Comparison of ENCODE assay signal across 8 mouse cellular contexts in the genomic region with DNA sequence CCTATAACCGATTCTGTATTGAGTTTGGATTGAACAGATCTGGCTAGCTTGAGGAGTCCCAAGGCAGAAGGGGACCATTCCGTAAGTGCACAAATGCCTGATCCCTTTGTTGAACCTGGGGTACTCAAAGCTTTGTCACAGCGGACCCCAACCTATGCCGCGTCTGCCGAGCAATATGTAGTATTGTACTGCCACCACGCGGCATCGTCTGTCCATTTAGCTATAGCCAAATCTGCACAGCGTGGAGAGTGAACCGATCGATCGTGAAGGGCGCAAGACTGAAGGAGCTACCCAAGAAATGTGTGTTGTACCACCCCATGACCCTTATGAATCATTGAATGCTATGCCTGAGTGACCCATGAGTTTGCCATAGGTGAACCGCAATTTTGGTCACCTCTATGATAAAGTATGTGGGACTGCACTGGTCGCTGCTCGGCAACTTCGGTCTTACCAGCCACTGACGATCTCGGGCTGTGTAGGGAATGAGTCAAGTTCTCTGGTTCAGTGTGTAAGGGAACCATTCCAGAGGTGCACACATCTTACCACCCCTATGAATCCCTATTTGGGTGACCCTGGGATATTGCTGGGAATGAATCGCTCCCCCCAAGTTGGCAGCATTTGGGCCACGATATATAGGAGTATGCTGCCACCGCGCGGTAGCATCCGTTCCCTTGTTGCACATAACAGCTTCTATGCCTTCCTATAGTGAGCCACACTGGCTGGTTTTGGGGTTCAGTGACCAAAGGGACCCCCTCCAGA. TPM values are rescaled to one million over a fixed set of nuclear protein-coding genes. Genes with fewer than 3 reads are reported as not detected.
A peak's percentile ranks its signal among the peaks of the same experiment; 100 is the strongest.
DNase-seq lines count a peak whose midpoint lies in the region; ATAC-seq and TF ChIP-seq lines count a peak whose summit lies in the region.

No protein-coding gene starts in this region.

- H3K4me3 ChIP-seq in cortical plate, adult 2 months (ENCODE audit: insufficient read depth, low read length) = peak overlapping the region; percentile 26
- peak overlapping the region; percentile 44 for H3K4me3 ChIP-seq in heart, adult 2 months
- peak overlapping the region; percentile 10; the same call in 1 of the 2 replicates for H3K4me3 ChIP-seq in kidney, adult 2 months (ENCODE audit: insufficient read depth, low read depth, low read length)
- peak overlapping the region; percentile 26 for H3K4me3 ChIP-seq in limb, embryonic 12.5 days (replicated peaks)
- peak overlapping the region; percentile 34 for H3K4me3 ChIP-seq in midbrain, embryonic 12.5 days
- peak overlapping the region; percentile 27 for H3K4me3 ChIP-seq in stomach, embryonic 14.5 days (ENCODE audit: low read depth, low read length)

- 0 out of 2 replicates have a peak, but pooled peaks have one; percentile 32 for ATAC-seq in limb, embryonic 12.5 days (ENCODE audit: insufficient number of reproducible peaks, insufficient read depth, low FRiP score, low TSS enrichment, low read depth)
- ATAC-seq in midbrain, embryonic 12.5 days (ENCODE audit: low FRiP score, low read depth) = peak; percentile 67
- no peak for ATAC-seq in stomach, embryonic 14.5 days (ENCODE audit: insufficient number of reproducible peaks, insufficient read depth, low FRiP score, low read depth)

- H3K27ac ChIP-seq in cortical plate, adult 2 months (ENCODE audit: insufficient read depth, low read length) = no peak overlapping the region
- no peak overlapping the region for H3K27ac ChIP-seq in heart, adult 2 months
- no peak overlapping the region for H3K27ac ChIP-seq in kidney, adult 2 months (ENCODE audit: insufficient read depth, low read depth, low read length)
- H3K27ac ChIP-seq in limb, embryonic 12.5 days = 0 out of 2 replicates have a peak overlapping the region, but pooled peaks have one; percentile 23
- no peak overlapping the region for H3K27ac ChIP-seq in midbrain, embryonic 12.5 days (replicated peaks)
- H3K27ac ChIP-seq in stomach, embryonic 14.5 days (ENCODE audit: low read length) = no peak overlapping the region

- H3K9ac ChIP-seq in heart, adult 2 months (ENCODE audit: low read depth, low read length) = no peak overlapping the region
- no peak overlapping the region for H3K9ac ChIP-seq in limb, embryonic 12.5 days (replicated peaks)
- peak overlapping the region; percentile 31; the same call in 1 of the 2 replicates for H3K9ac ChIP-seq in midbrain, embryonic 12.5 days (replicated peaks)
- H3K9ac ChIP-seq in stomach, embryonic 14.5 days (replicated peaks; ENCODE audit: low read depth, low read length) = no peak overlapping the region

- peak overlapping the region; percentile 60 for H3K4me2 ChIP-seq in limb, embryonic 12.5 days
- peak overlapping the region; percentile 61 for H3K4me2 ChIP-seq in midbrain, embryonic 12.5 days (replicated peaks)
- H3K4me2 ChIP-seq in stomach, embryonic 14.5 days (replicated peaks; ENCODE audit: low read depth, low read length) = peak overlapping the region; percentile 64

- no peaks in the 10 kb centered on the region for H3K79me2 ChIP-seq in heart, adult 2 months (replicated peaks; ENCODE audit: control insufficient read depth, insufficient read depth, low read length)

- no peaks in the 10 kb centered on the region for H3K27me3 ChIP-seq in heart, adult 2 months (ENCODE audit: control insufficient read depth, insufficient read depth, low read length)
- H3K27me3 ChIP-seq in kidney, adult 2 months (replicated peaks; ENCODE audit: control insufficient read depth, insufficient read depth, low read length) = no peaks in the 10 kb centered on the region
- no peaks in the 10 kb centered on the region for H3K27me3 ChIP-seq in limb, embryonic 12.5 days
- H3K27me3 ChIP-seq in midbrain, embryonic 12.5 days = peaks cover 18% of the 10 kb centered on the region; the same call in 1 of the 2 replicates
- H3K27me3 ChIP-seq in stomach, embryonic 14.5 days (ENCODE audit: control insufficient read depth, insufficient read depth, low read length) = no peaks in the 10 kb centered on the region

- no peak for TF ChIP-seq POLR2A in cortical plate, adult 2 months (IDR thresholded peaks at IDR 0.05; ENCODE audit: extremely low read depth, insufficient read depth, low read length)
- no peak for TF ChIP-seq POLR2A in heart, adult 2 months (IDR thresholded peaks at IDR 0.05; ENCODE audit: insufficient read depth, low read depth, low read length)
- TF ChIP-seq POLR2A in kidney, adult 2 months (IDR thresholded peaks at IDR 0.05; ENCODE audit: low read depth, low read length) = no peak

- TF ChIP-seq EP300 in heart, adult 2 months (IDR thresholded peaks at IDR 0.05; ENCODE audit: insufficient read depth, low read depth, low read length) = peak; percentile 57; the same call in 1 of the 2 replicates

- DNase-seq in heart, adult 11 months = peak; percentile 93
- no peak for DNase-seq in heart, postnatal 25 days (ENCODE audit: low spot score)
- DNase-seq in heart, adult 2 months = peak; percentile 55 to 70
- peak; percentile 35 for DNase-seq in kidney, adult 2 months

- TF ChIP-seq CTCF in cortical plate, adult 2 months (IDR thresholded peaks at IDR 0.05; ENCODE audit: extremely low read depth, insufficient read depth, low read length) = peak; percentile 68
- peak; percentile 60 for TF ChIP-seq CTCF in heart, adult 2 months (IDR thresholded peaks at IDR 0.05)
- peak; percentile 66 for TF ChIP-seq CTCF in kidney, adult 2 months (conservative IDR thresholded peaks at IDR 0.05; ENCODE audit: insufficient read depth, insufficient read length, low read depth, low read length)

- WGBS in heart, adult 2 months = 48% methylated on average over 26 of the region's 26 CpGs
- WGBS in kidney, adult 2 months = 43% methylated on average over 26 of the region's 26 CpGs
- WGBS in limb, embryonic 12.5 days = 54% methylated on average over 26 of the region's 26 CpGs
- WGBS in midbrain, embryonic 12.5 days = 47% methylated on average over 26 of the region's 26 CpGs
- WGBS in stomach, embryonic 14.5 days = 45% methylated on average over 26 of the region's 26 CpGs

- peaks cover 1% of the 10 kb centered on the region; the same call in 1 of the 2 replicates for H3K4me1 ChIP-seq in cortical plate, adult 2 months (ENCODE audit: control insufficient read depth, insufficient read depth, low read length)
- H3K4me1 ChIP-seq in heart, adult 2 months (ENCODE audit: control insufficient read depth, insufficient read depth, low read length) = no peaks in the 10 kb centered on the region
- no peaks in the 10 kb centered on the region for H3K4me1 ChIP-seq in kidney, adult 2 months (ENCODE audit: control insufficient read depth, insufficient read depth, low read length)
- peaks cover 9% of the 10 kb centered on the region for H3K4me1 ChIP-seq in limb, embryonic 12.5 days (replicated peaks)
- H3K4me1 ChIP-seq in midbrain, embryonic 12.5 days = 0 out of 2 replicates have a peak, but pooled peaks cover 6% of the 10 kb centered on the region
- H3K4me1 ChIP-seq in stomach, embryonic 14.5 days (ENCODE audit: control insufficient read depth, insufficient read depth, low read length) = peaks cover 7% of the 10 kb centered on the region; the same call in 1 of the 2 replicates

- H3K36me3 ChIP-seq in heart, adult 2 months (ENCODE audit: control insufficient read depth, insufficient read depth, low read length) = no peaks in the 10 kb centered on the region
- H3K36me3 ChIP-seq in kidney, adult 2 months (ENCODE audit: control insufficient read depth, insufficient read depth, low read length) = no peaks in the 10 kb centered on the region
- H3K36me3 ChIP-seq in limb, embryonic 12.5 days = peaks cover 7% of the 10 kb centered on the region; the same call in 1 of the 2 replicates
- no peaks in the 10 kb centered on the region for H3K36me3 ChIP-seq in midbrain, embryonic 12.5 days
- H3K36me3 ChIP-seq in stomach, embryonic 14.5 days (ENCODE audit: control insufficient read depth, insufficient read depth, low read length) = 0 out of 2 replicates have a peak, but pooled peaks cover 10% of the 10 kb centered on the region

- peaks cover 26% of the 10 kb centered on the region for H3K9me3 ChIP-seq in limb, embryonic 12.5 days
- H3K9me3 ChIP-seq in midbrain, embryonic 12.5 days = peaks cover 9% of the 10 kb centered on the region; the same call in 1 of the 2 replicates
- peaks cover 9% of the 10 kb centered on the region; the same call in 1 of the 2 replicates for H3K9me3 ChIP-seq in stomach, embryonic 14.5 days (ENCODE audit: control insufficient read depth, low read depth, low read length)

- intact Hi-C loops in heart, postnatal 25 days (cut with DNase I) = loop anchor here (2.0 to 5.0 kb wide), 3 partner anchors 41 to 243 kb away; no protein-coding TSS in a partner anchor
- intact Hi-C loops in heart, adult 2 months (cut with DNase I) = loop anchor here (1.0 to 5.0 kb wide), 7 partner anchors 29 to 264 kb away; a partner anchor contains a TSS

RNA-seq across cellular contexts. Expression of a gene that starts 47.8 kb away (rescaled TPM):
- total RNA-seq in heart, postnatal 25 days (2021) = 10 to 100 TPM; 16.1 to 39.0 TPM
- polyA plus RNA-seq in cortical plate, adult 2 months (2012; rRNA removed) = 69.3 and 74.0 TPM in 2 replicates
- 1 to 10 TPM in 1 of 2 experiments, under 1 TPM in 1; 0.89 to 2.1 TPM for total RNA-seq in heart, adult 2 months (2021)
- 12.8 and 18.0 TPM in 2 replicates for polyA plus RNA-seq in heart, adult 2 months (2012; rRNA removed)
- 10.3 and 11.0 TPM in 2 replicates for polyA plus RNA-seq in kidney, adult 2 months (2012; rRNA removed)
- polyA plus RNA-seq in limb, embryonic 12.5 days (2016; fragmentation: Nextera tagmentation; extraction: Ambion mirVana) = 29.4 and 33.3 TPM in 2 replicates
- 10.3 and 15.0 TPM in 2 replicates for polyA plus RNA-seq in midbrain, embryonic 12.5 days (2016; fragmentation: Nextera tagmentation; extraction: Ambion mirVana)
- 32.6 and 35.6 TPM in 2 replicates for polyA plus RNA-seq in stomach, embryonic 14.5 days (2014; fragmentation: Nextera tagmentation; extraction: Ambion mirVana)
